Mouse (Mus musculus): ENCODE measurements around the gene Btbd35f26.
A peak's percentile ranks its signal among the peaks of the same experiment; 100 is the strongest.
"Not testable (repeated sequence)": the region's sequence is repeated elsewhere in the genome, so short reads cannot be mapped to it uniquely, and the experiment has no call there.

Gene Btbd35f26

GRCm38 (mm10) chrX:31336154-31336553 is at the start of gene Btbd35f26:
Btbd35f26 (plus strand) TSS chrX:31336454.
- DNase-seq (ENCODE audit: low spot score in 2 of 2), result not testable (repeated sequence)

- peak in 1 of 2 experiments; percentile 0 for DNase-seq (ENCODE audit: low spot score in 2 of 2)
These were observed 5.7 kb downstream of the Btbd35f26 start for GRCm38 (mm10) chrX:31341924-31342323.

DNA sequence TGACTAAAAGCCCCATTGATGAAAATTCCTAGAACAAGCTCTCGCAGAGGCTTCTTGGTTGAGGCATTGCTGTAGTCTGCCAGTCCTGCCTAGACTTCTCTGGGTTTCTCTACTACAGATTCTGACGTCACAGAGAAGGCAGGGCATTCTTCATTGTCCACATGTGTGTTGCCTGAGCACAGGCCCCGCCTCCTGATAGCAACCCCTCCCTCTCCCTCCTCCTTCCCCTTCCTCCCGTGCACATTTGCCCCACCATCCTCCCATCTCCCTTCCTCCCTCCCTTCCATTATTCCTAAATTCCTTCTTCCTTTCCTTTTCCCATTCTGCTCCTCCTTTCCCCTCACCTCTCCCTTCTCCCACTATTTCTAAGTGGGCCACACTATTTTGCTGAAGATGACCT is 47.6 kb downstream of the Btbd35f26 start, which contains the start of gene Btbd35f19:
Btbd35f19 (minus strand) TSS at position 101 of the 400 bp plus-strand sequence.
- DNase-seq (ENCODE audit: low spot score in 2 of 2), result not testable (repeated sequence)
